Mouse (Mus musculus): ENCODE measurements at regions not wholly inside any gene's neighbourhood (a gene's known extent, or its start where the extent isn't known, plus 50 kb on each side); places are given as distances from the start of the nearest gene placed in this dataset.

- TF ChIP-seq ZC3H11A (IDR thresholded peaks at IDR 0.05; ENCODE audit: borderline replicate concordance, low read depth, low read length): no peak
- TF ChIP-seq ZNF384 (IDR thresholded peaks at IDR 0.05; ENCODE audit: low read depth, low read length): no peak
These were observed 86.5 kb upstream of the Slc1a3 start for GRCm38 (mm10) chr15:8797015-8797414.

Data from ES-E14 (cell line).